Mouse (Mus musculus) naive thymus-derived CD4-positive, alpha-beta T cell, adult 2 months (primary cell): ENCODE data around the gene Ak8.
A peak's percentile ranks its signal among the peaks of the same experiment; 100 is the strongest.

Source experiments
- DNase-seq: peaks from one replicate; pipeline ENCODE4 v3.0.0-alpha.2; 2011; ENCODE audit warnings: low read depth

Gene Ak8

DNA sequence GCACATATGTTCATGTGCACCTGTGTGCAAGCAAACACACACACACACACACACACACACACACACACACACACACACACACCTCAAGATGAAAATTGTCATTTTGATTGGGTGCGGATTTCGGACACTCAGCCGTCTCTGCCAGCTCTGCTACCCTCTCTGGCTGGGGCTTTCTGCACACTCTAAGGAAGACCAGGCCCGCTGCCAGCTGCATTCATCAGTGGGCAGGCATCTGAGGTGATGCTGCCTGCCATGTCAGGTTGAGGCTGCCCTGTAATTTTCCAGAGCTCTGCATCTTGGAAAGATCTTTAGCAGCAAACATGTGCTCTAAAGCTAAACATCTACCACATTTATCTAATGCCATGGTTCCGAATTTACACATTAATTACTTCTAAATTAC lies 37.1 kb downstream of the Ak8 start:
- no peak for DNase-seq

GRCm38 (mm10) chr2:28740159-28740558 lies 40.2 kb downstream of the Ak8 start:
- DNase-seq: no peak

DNA sequence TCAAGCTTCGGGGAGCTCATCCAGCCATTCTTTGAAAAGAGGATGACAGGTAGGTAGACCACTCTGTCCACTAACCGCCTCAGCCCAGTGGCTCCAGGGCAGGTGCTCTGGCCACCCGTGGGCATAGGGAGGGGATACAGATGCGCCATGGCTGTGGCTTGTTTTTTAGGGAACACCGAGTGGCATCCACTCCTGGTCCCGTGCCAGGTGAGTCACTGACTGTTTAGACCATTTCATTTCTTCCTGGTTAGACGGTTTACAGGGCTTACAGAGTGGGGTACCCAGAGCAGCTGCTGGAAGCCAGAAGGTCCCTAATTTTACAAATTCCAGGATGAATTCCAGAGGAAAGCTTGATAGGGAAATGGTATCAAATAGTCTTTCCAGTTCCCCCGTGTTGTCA lies 42.7 kb downstream of the Ak8 start:
- no peak for DNase-seq

- no peak for DNase-seq
These were observed 46.8 kb downstream of the Ak8 start for GRCm38 (mm10) chr2:28746682-28747332.

- no peak for DNase-seq
These were observed 47.7 kb downstream of the Ak8 start for GRCm38 (mm10) chr2:28747705-28748104.

DNA sequence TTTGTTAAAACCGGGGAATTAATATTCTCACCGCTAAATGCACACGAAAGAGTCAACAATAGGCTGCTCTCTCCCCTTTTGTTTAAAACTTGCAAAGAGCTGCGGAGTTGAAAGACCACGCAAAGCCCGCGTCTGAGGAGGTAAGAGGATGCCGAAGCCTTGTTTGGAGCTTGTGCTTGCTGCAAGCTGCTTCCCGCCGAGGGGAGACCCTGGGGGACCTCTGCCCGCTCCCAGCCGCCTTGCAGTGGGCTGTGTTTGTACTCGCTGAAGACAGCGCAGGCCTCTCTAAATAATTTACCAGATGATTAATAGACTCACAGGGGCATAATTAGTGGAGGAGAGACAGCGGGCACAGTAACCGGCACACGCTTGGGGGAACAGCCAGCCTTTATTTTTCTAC lies 51.2 kb downstream of the Ak8 start:
- DNase-seq: peak; percentile 10

- DNase-seq: no peak
These were observed 51.7 kb downstream of the Ak8 start for GRCm38 (mm10) chr2:28751658-28752057.

- DNase-seq: no peak
These were observed 52.4 kb downstream of the Ak8 start for GRCm38 (mm10) chr2:28752388-28752787.

- peak; percentile 89 for DNase-seq
These were observed 55.5 kb downstream of the Ak8 start for GRCm38 (mm10) chr2:28755451-28755850.

DNA sequence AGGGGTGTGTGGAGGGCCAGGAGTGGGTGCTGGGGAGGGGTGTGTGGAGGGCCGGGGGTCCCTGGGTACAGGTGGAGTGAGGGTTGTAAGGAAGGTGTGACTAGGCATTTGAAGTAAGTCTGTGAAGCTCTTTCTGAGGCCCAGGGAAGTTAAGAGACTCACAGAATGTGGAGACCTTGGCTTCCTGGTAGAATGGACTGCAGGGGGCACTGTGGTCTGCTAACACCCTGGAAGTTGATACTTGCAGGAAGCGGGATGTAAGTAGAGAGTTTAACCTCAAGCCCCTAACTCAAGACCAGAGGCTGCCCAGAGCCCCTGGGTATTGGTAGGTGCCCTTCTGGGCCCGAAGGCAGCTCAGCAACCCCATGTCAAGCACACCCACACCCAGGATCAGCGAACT lies 56.2 kb downstream of the Ak8 start:
- peak; percentile 67 for DNase-seq

GRCm38 (mm10) chr2:28759441-28759840 lies 59.5 kb downstream of the Ak8 start:
- DNase-seq: no peak

DNA sequence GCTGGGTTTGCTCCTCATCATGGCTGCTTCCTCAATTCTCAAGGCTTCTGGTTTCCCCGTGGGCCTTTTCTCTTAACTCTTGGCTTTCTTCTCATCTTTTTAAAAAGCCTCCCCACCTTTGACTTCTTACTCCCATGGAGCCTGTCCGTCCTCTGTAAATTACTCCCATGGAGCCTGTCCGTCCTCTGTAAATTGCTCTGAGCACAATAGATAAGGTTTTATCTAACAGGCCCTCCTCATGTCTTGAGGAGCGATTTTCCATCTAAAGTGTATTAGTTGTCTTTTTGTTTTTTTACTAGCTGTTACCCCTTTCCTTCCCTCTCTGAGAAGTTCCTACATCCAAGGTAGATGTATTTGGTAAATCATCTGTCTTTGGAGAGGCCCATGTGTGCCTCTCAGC lies 66.6 kb downstream of the Ak8 start:
- no peak for DNase-seq

DNA sequence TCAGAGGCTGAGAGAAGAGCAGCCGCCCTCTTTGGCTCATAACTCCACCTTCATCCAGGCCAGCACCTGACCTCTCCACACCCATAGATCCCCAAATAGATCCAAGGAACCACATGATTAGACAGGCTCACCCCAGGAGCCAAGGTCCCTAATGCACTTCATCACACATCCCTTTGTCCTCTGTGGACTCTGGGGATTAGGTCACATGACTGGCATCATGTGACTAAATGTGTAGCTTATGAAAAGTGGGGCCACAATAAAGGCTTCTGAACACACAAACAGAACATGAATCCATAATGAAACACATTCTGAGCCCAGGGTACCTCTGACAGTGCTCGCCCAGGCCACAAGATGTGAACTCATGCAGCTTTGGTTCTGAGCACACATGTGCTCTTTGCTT lies 67.1 kb downstream of the Ak8 start:
- no peak for DNase-seq

GRCm38 (mm10) chr2:28770697-28771096 lies 70.7 kb downstream of the Ak8 start:
- DNase-seq: no peak

- no peak for DNase-seq
These were observed 74.1 kb downstream of the Ak8 start for GRCm38 (mm10) chr2:28774073-28774472.

- no peak for DNase-seq
These were observed 76.8 kb downstream of the Ak8 start for GRCm38 (mm10) chr2:28776728-28777127.

DNA sequence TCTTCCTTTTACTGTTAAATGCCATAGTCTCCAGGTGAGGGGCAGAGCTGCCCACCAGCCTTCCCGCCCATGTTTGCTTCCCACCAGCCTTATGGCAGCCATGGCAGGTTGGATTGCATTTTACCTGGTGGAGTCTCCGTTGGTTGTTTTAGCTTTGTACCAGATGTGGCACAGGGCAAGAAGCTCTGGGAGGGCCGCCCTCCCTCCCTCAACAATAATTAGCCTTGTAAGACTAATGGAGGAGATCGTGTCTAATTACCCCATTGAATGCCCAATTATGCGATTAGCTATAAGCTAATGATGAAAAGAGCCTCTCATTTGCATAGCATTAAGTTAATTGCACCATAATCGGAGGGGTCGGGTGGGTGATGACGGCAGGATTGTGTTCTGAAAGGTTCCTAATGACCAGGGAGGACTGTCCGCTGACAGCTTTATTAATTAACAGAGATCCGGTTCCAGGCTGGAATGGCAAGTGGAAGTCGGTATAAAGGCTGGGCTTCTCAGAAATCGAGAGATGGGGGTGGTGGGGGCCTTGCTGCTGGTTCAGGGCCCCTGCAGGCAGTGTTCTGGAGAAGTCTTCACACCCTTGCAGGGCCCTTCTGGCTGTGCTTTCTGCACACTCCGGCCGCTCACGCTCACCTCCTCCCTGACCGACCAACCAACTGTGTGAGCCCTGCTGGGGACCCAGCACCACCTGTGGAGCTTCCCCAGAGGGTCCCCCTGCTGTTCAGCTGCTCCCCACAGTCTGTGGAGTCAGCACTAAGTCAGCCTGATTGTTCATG lies 80.2 kb downstream of the Ak8 start:
- no peak for DNase-seq

GRCm38 (mm10) chr2:28781310-28781709 lies 81.3 kb downstream of the Ak8 start:
- DNase-seq: no peak

GRCm38 (mm10) chr2:28786355-28787066 lies 86.5 kb downstream of the Ak8 start:
- DNase-seq: no peak

DNA sequence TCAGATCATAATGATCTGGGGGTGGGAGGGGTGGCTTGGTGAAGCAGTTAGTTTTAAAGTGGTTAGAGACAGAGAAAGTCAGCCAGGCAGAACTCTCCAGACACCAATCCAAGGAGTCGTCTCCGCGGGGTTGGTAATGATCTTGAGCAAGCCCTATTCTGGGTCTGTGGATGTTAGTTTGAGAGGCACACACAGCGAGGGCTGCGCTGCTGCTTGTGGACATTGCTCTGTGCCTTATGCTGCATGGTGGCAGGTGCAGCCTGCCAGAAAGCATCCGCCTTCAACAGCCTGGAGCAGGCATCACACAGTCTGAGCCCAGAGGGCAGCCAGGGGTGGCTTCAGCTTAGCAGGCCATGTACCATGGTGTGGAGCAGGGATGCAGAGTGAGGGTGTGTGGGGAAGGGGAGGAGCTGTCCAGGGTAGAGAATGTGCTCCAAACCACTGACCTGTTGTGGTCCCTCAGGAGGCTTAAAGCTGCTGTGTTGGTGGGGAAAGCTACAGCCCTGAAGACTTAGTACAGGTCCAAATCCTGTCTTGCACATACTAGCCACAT lies 87.2 kb downstream of the Ak8 start:
- DNase-seq: no peak

DNA sequence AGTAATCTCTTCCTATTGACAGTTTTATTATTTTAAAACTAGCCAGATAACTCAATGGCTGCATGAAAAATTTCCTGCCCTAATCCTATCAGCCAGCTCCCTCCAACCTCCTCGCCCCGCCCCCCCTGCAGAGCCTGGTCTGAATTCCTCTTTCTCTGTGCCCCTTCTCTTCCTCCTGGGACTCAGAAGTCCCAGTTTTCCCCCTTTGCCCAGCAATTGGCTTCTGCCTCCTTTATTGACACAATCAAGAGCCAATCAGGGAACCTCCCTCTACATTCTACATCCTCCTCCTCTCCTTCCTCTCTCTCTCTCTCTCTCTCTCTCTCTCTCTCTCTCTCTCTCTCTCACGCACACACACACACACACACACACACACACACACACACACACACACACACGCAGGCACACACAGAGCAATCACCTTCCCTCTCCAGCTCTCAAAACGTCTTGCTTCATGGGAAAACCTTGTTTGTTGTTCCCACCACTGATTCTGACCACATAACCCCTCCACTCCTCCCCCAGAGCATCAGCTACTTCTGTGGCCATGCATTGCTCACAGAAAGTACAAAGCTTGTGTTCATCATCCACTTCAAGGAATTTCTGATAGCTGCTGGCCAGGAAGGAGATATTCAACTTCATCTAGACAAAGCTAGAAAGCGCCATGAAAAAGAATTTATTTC lies 93.1 kb downstream of the Ak8 start:
- DNase-seq: no peak

DNA sequence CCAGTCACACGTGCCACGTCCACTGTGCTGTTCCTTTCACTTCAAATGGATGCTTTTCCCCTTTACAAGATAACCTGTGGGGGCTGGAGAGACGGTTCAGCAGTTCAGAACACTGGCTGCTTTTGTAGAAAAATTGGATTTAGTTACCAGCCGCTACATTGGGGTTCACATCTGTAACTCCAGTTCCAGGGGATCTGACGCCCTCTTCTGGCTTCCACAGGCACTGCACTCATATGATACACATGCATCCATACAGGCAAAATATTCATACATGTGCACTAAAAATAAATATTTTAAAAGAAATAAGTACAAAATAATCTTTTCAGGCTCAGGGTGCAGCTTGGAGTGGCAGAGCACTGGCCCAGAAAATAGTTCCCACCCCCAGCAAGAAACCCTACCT lies 94.7 kb downstream of the Ak8 start:
- DNase-seq: no peak
